Mouse (Mus musculus) kidney, adult 10 weeks (tissue): Measurements from ENCODE around the gene Cox8b. TPM values are rescaled to one million over a fixed set of nuclear protein-coding genes. Genes with fewer than 3 reads are reported as not detected.

Source experiments
- polyA plus RNA-seq: library from polyadenylated mRNA; stranded (reverse); fragments of 350-450 nt; fragmentation: Illumina TruSeq; extraction: RNeasy Lipid Tissue Mini Kit (QIAGEN cat#74804); gene quantifications from one replicate; pipeline ENCODE4 v1.2.3, GENCODE M21; 2014; ENCODE audit warnings: low read depth, low replicate concordance

The Cox8b gene
- not detected for polyA plus RNA-seq

DNA sequence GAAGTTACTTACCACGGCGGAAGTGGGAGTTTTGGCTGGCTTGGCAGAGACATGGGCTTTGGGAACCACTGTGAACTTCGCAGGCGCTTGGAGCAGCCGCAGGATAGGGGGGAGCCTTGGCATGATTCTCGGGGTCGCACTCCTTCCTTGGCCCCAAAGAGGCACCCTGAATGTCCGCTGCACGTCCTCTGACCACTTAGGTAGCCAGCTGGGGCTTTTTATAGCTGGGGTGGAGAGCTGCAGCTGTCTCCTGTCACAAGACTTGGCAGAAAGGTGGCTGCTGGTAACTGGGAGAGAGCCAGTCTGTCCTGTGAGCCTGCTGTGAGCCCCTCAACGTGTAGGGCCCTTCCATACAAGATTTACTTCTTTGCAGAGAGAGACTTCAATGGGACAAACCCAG is at the start of gene Cox8b:
Gene Cox8b (minus strand): TSS at position 227 of the 400 bp plus-strand sequence.

DNA sequence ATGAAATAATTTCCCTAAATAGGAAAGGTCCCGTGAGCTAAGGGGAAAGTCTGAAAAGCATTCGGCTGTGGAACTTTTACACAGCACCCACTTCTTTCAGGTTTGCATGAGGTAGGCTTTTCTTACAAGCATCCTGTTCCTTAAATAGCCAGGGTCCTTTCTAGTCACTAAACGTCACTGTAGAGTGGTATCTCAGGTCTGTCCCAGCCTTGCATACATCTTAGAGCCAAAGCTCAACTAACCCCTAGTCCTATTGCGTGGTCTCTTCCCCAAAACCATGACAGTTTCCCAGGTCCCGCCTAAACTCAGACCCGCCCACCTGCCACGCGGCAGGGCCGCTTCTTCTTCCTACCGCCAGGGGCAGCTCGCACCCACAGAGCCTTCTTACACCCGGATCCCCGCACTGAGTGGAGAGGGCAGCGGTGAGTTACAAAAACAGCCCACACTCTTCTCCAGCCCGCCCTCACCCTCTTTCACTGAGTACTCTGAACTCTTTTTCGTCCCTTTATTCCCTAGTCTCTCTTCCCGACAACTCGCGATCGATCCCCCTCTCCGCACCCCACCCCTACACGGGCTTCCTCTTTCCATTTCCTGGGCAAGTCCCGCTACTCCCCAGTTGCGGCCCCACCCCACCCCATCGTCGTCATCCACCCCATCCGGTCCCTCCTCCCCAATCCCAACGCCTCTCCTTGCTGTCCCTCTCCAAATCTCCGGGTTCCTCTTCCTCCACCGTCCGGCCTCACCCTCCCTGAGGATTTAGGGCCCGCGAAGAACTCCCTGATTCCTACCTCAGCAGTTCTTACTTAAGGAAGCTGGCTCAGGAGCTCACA is 41.2 kb upstream of the Cox8b start, which contains the start of gene Pgghg:
Gene Pgghg (plus strand): TSS at position 170 of the 830 bp plus-strand sequence.

DNA sequence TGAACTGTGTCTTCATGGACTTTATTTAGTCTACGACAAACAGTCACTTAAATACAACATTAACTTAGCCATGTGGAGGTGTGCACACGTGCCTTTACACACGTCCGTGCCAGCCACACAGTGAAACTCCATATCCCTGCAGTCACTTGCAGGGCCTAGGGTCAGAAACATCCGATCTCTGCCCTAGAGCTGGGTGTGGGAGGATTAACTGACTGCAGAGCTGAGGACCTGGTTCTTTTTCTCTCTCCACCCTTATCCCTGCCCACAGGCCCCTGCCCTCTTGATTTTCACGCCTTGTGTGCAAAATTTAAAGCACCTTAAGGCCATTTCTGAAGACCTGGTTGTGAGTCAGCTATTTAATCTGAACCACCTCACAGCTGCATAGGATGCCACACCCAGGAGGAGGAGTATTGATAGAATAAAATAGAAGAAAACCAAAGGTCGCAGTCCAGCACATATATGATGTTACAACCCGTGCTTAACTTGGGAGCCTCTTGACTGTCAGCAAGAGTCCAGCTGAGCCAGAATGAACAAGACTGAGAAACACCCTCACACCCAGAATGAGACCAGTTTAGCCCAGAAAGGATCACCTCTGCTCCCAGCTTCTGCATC is 20.3 kb upstream of the Cox8b start, which contains the start of gene Nlrp6:
Gene Nlrp6 (plus strand): TSS at position 485 of the 612 bp plus-strand sequence.

DNA sequence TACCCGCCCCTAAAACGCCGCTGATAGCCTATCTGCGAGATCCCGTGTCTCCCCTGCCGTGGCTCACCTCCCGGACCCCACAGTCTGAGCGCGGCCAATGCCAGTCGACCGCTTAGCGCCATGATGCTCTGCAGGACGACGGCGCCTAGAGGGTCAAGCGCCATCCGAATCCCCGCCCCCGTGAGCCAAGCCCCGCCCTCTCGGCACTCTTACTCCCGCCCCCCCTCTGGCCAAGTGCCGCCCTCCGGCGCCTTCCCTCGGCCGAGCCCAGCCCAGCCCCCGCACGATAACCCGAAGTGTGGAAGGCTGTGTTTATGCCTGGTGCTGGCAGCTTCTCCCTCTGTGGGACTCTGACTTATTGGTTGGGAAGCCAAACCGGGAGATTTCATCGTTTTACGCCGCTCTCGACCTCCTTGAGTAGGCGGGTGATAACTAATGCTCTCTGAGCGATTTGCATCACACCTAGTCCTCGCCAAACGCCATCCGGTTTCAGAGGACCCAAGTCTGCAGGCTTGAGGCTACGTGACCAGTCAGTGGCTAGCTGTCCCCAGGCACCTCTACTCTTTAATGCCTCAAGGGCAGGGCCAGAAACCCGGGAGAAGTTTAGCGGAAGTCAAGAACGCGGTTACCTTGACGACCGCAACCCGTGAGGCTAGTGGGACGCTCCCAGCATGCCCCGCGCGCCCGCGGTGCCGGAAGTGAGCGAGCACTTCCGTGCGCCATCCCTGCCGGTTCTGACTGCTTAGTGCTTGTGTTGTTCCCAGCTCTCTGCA is 18.4 kb downstream of the Cox8b start, which contains the start of the genes Psmd13 and Sirt3:
Gene Psmd13 (plus strand): TSS at position 273 of the 773 bp plus-strand sequence.
Gene Sirt3 (minus strand): TSS at position 614 of the 773 bp plus-strand sequence.

DNA sequence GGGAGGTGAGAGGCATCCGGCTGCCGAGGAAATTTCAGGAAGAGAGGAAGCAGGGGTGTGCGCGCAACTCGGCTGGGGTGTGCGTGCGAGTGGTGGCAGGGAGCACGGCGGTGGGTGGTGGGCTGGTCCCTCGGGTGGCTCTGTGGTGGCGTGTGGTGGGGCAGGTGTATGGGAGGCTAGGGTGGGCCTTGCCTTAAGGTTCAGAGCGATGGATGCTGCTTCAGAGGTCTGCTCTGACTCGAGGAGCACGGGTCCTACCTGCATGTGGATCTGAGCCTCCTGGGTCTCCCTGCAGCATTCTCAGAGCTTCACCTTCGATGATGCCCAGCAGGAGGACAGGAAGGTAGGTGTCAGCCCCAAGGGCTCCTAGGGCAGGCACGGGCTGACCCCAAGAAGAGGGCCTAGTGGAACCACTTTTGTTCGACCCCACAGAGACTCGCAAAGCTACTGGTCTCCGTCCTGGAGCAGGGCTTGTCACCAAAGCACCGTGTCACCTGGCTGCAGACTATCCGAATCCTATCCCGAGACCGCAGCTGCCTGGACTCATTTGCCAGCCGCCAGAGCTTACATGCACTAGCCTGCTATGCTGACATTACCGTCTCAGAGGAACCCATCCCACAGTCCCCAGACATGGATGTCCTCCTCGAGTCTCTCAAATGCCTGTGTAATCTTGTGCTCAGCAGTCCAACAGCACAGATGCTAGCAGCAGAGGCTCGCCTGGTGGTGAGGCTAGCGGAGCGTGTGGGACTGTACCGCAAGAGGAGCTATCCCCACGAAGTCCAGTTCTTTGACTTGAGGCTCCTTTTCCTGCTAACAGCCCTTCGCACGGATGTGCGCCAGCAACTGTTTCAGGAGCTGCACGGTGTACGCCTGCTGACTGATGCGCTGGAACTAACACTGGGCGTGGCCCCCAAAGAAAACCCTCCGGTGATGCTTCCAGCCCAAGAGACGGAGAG is 42.4 kb downstream of the Cox8b start, which contains the start of gene Bet1l:
Gene Bet1l (minus strand): TSS at position 28 of the 956 bp plus-strand sequence.

DNA sequence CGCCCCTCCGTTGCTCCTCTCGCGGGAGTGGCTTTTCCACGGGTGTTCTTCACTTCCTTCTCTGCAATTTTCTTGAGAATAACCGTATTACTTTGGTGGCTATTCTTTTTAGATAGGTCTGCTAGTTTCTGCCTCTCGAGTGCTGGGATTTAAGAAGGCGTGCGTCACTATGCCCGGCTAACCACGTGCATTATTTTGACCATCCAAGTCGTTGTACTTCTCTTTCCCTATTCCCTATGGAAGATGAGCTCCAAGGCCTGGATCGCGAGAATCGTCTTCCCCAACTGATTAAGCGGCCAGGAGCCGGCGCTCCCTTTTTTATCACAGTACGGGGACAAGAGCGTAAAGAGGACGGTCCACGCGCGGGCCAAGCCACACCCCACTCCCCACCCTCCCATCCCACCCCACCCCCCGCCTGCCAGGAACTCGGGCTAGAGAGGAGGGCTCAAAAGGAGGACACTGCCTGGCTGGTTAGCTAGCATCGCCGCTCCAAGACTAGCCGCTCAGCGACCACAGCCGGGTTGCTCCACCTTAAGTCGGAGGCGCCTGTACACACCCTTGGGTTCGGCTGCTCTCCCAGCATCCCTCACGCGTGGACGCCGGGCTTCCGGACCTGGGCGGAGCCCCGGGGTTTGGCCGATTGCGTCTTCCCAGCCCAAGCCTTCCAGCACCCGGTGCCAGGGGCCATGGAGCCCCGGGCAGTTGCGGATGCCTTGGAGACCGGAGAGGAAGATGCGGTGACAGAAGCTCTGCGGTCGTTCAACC is 43.3 kb downstream of the Cox8b start, which contains the start of gene Ric8a:
Gene Ric8a (plus strand): TSS at position 173 of the 765 bp plus-strand sequence.

DNA sequence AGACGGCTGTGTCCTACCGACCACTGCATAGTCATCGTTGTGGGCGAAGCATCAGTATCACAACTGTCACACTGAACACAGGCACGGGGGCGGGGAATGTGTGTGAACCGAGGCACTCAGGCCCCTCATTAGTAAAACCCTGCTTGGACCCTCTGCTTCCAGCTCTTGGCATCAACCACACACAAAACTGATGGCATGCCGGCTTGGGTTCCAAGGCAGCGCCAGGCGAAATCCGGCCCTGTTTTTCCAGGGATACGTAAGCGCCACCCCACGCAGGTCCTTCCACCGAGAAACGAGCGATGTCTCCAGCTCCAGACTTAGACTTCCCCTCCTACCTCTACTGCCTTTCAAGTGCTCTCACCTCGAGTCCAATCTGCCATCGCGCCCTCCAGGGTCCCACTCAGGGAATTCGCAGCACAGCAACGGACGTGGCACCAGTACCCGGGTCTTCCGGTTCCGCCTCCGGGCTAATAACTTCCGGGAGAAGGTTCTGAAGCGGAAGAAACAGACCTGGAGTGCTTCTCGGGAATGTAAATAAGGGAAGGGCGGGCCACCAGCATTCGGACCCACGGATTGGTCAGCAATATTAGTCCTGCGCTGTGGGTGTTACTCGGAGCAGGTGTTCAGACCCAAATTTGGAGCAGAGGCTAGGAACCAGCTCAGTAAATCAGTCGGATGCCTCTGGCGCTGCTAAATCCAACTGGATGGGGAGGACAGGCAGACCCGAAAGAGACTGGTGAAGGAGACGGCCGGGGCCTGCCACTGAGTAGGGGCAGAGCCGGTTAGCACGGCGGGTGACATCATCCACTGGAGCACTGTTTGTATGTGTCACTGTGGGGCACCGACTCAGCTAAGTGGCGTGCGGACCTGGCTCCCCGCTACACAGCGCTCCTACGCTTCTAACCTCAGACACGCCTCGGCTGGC is 44.1 kb downstream of the Cox8b start, which contains the start of gene Gm45785:
Gene Gm45785 (minus strand): TSS at position 472 of the 925 bp plus-strand sequence.

Other genes with a start within 250 kb of the Cox8b start
- not detected for gene Olfr539, start 240.5 kb downstream of the Cox8b start, polyA plus RNA-seq
- gene Olfr45, start 218.5 kb downstream of the Cox8b start, polyA plus RNA-seq, result not detected
- gene Olfr541, start 203.2 kb downstream of the Cox8b start, polyA plus RNA-seq, result not detected
- gene Cyp2e1, start 136.7 kb downstream of the Cox8b start, polyA plus RNA-seq, result 135 TPM
- not detected for gene Syce1, start 112.6 kb downstream of the Cox8b start, polyA plus RNA-seq
- 1.1 TPM for gene Zfp941, start 78.3 kb downstream of the Cox8b start, polyA plus RNA-seq
- gene Urah, start 65.4 kb downstream of the Cox8b start, polyA plus RNA-seq, result 2.1 TPM
- not detected for gene Scgb1c1, start 54.9 kb downstream of the Cox8b start, polyA plus RNA-seq
- not detected for gene Odf3, start 52.6 kb downstream of the Cox8b start, polyA plus RNA-seq
- not detected for gene Gm45785, start 44.1 kb downstream of the Cox8b start, polyA plus RNA-seq
- 4.2 TPM for gene Ric8a, start 43.5 kb downstream of the Cox8b start, polyA plus RNA-seq
- 3.2 TPM for gene Bet1l, start 42.9 kb downstream of the Cox8b start, polyA plus RNA-seq
- 149 TPM for gene Psmd13, start 18.5 kb downstream of the Cox8b start, polyA plus RNA-seq
- 4.8 TPM for gene Sirt3, start 18.1 kb downstream of the Cox8b start, polyA plus RNA-seq
- 5.4 TPM for gene Nlrp6, start 20.5 kb upstream of the Cox8b start, polyA plus RNA-seq
- 1.1 TPM for gene Pgghg, start 40.9 kb upstream of the Cox8b start, polyA plus RNA-seq
- gene Ifitm5, start 49.8 kb upstream of the Cox8b start, polyA plus RNA-seq, result not detected
- gene Gm45717, start 55.5 kb upstream of the Cox8b start, polyA plus RNA-seq, result not detected
- gene Ifitm2, start 55.5 kb upstream of the Cox8b start, polyA plus RNA-seq, result 44.1 TPM
- 5.3 TPM for gene Ifitm1, start 66.8 kb upstream of the Cox8b start, polyA plus RNA-seq
- 4.6 TPM for gene Ifitm3, start 110.3 kb upstream of the Cox8b start, polyA plus RNA-seq
- not detected for gene Ifitm6, start 117.5 kb upstream of the Cox8b start, polyA plus RNA-seq
- gene Gm17387, start 128.7 kb upstream of the Cox8b start, polyA plus RNA-seq, result not detected
- not detected for gene B4galnt4, start 160.7 kb upstream of the Cox8b start, polyA plus RNA-seq
- gene Pkp3, start 177.8 kb upstream of the Cox8b start, polyA plus RNA-seq, result not detected
- 3.4 TPM for gene Sigirr, start 200.1 kb upstream of the Cox8b start, polyA plus RNA-seq
- 6.5 TPM for gene Ano9, start 217.4 kb upstream of the Cox8b start, polyA plus RNA-seq
- gene Ptdss2, start 221.9 kb upstream of the Cox8b start, polyA plus RNA-seq, result 28.9 TPM